Mouse (Mus musculus): Measurements from ENCODE around the gene Islr2.

- no peak for TF ChIP-seq CTCF (IDR thresholded peaks at IDR 0.05; ENCODE audit: low read depth)
- no peak for TF ChIP-seq EP300 (IDR thresholded peaks at IDR 0.05; ENCODE audit: low read depth)
Observed at GRCm38 (mm10) chr9:58196141-58196540, 8.0 kb downstream of the Islr2 start.
